Mouse (Mus musculus) lung, postnatal 0 days (tissue): ENCODE results near the gene Klhdc7a. TPM values are rescaled to one million over a fixed set of nuclear protein-coding genes. Genes with fewer than 3 reads are reported as not detected.
"Not testable (repeated sequence)": the region's sequence is repeated elsewhere in the genome, so short reads cannot be mapped to it uniquely, and the experiment has no call there.

Experiments used
- ATAC-seq: fragments of 200-750 bp; cut with Nextera tagmentation; 2 replicates; pipeline ENCODE4 v1.8.0; 2017; ENCODE audit warnings: moderate library complexity
- DNase-seq: peaks from one replicate; pipeline ENCODE4 v3.0.0-alpha.2; 2016; ENCODE audit warnings: low spot score
- H3K27ac ChIP-seq: fragments of 300-500 bp; sonication (generic); 2 replicates; pipeline ENCODE4 v1.5.1; 2014; ENCODE audit warnings: antibody characterized with exemption, mild to moderate bottlenecking, low read length, mixed read lengths
- H3K27me3 ChIP-seq: fragments of 300-500 bp; sonication (generic); replicated peaks from 2 replicates; pipeline ENCODE4 v1.6.1; 2014; ENCODE audit warnings: low read length, mixed read lengths; ENCODE audit not compliant: insufficient read depth
- H3K36me3 ChIP-seq: fragments of 300-500 bp; sonication (generic); 2 replicates; pipeline ENCODE4 v1.6.1; 2014; ENCODE audit warnings: low read length, mixed read lengths; ENCODE audit not compliant: insufficient read depth
- H3K4me1 ChIP-seq: fragments of 300-500 bp; sonication (generic); 2 replicates; pipeline ENCODE4 v1.6.1; 2014; ENCODE audit warnings: antibody characterized with exemption, low read depth, low read length, mixed read lengths; ENCODE audit not compliant: insufficient read depth
- H3K4me2 ChIP-seq: fragments of 300-500 bp; sonication (generic); replicated peaks from 2 replicates; pipeline ENCODE4 v1.6.1; 2014; ENCODE audit warnings: low read depth, mild to moderate bottlenecking, low read length, moderate library complexity, mixed read lengths
- H3K4me3 ChIP-seq: fragments of 300-500 bp; sonication (generic); 2 replicates; pipeline ENCODE4 v1.5.1; 2014; ENCODE audit warnings: low read depth, low read length
- H3K9ac ChIP-seq: fragments of 300-500 bp; sonication (generic); replicated peaks from 2 replicates; pipeline ENCODE4 v1.6.1; 2014; ENCODE audit warnings: low read depth, mild to moderate bottlenecking
- H3K9me3 ChIP-seq: fragments of 300-500 bp; sonication (generic); 2 replicates; pipeline ENCODE4 v1.6.1; 2016; ENCODE audit warnings: low read length, mixed read lengths
- CTCF ChIP-seq: IDR thresholded peaks from 2 replicates; pipeline ENCODE4 v1.5.1; 2016; ENCODE audit warnings: antibody characterized with exemption, mild to moderate bottlenecking
- EP300 ChIP-seq: IDR thresholded peaks from 2 replicates; pipeline ENCODE4 v1.6.1; 2016; ENCODE audit warnings: antibody characterized with exemption, mild to moderate bottlenecking, control low read depth
- WGBS: fragments of 180-500 bp; shearing (Covaris S2); extraction: QIAGEN DNeasy Blood & Tissue Kit; methylation state at CpG from one replicate; pipeline ENCODE4 v1.1.7; 2014; 5-methylcytosine and 5-hydroxymethylcytosine counted together
- polyA plus RNA-seq: library from polyadenylated mRNA; unstranded; fragments of >200 nt; fragmentation: Nextera tagmentation; extraction: Ambion mirVana; gene quantifications from 2 replicates; pipeline ENCODE4 v1.2.1, GENCODE M21; 2015

Gene Klhdc7a
- polyA plus RNA-seq, 1 experiment from 2014 or later: 1.2 TPM

DNA sequence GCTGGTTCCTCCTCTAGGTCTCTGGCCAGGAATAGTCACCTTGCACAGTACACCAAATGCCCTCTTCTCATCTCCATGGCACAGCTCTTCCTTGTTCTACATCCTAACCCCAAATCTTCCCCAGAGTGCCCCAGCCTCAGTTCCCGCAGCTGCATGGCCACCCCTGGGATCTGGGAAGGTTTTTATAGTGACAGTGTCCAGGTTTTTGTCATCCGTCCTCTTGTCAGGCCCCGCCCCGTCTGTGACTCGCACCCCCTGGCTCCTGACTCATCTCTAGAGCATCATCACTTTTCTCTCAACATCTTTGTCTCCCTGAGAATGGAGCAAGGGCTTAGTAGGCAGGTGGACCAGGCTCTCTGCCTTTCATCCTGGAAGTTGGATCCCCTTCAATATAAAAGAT lies 3.9 kb downstream of the Klhdc7a start:
- ATAC-seq (no peak), DNase-seq (no peak)
- Histone ChIP-seq H3K9me3 (no peaks in the 10 kb centered on the region), H3K4me1 (peaks cover 9% of the 10 kb centered on the region), H3K9ac (no peak overlapping the region), H3K36me3 (no peaks in the 10 kb centered on the region), H3K27ac (no peak overlapping the region), H3K27me3 (no peaks in the 10 kb centered on the region), H3K4me3 (no peak overlapping the region), H3K4me2 (no peak overlapping the region)
- TF ChIP-seq EP300: no peak
- WGBS: 83% methylated on average over 5 of the region's 5 CpGs

DNA sequence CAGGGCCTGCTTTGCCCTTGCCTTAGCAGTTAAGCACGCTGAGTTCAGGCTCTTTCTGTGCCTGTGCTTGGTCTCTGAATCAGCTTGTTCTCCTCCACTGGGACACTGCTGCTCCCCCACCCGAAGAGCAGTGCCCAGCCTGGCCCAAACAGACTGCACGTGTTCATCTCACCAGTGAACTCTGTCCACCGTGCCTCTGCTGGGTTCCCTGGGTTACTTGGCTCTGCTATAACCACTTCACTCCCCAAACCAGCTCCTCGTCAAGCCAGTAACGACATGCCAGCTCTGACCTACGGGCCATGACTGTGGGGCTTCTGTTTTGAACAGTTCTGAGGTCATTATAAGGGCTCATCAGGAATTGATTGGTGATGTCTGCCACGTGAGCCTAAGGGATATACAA lies 4.8 kb downstream of the Klhdc7a start:
- Histone ChIP-seq H3K9ac (no peak overlapping the region), H3K27me3 (no peaks in the 10 kb centered on the region), H3K36me3 (no peaks in the 10 kb centered on the region), H3K4me1 (peaks cover 9% of the 10 kb centered on the region), H3K4me3 (no peak overlapping the region), H3K27ac (no peak overlapping the region), H3K9me3 (no peaks in the 10 kb centered on the region), H3K4me2 (no peak overlapping the region)
- DNase-seq (no peak), ATAC-seq (no peak)
- WGBS: 50% methylated on average over 8 of the region's 8 CpGs
- no peak for TF ChIP-seq CTCF
- TF ChIP-seq EP300: no peak

DNA sequence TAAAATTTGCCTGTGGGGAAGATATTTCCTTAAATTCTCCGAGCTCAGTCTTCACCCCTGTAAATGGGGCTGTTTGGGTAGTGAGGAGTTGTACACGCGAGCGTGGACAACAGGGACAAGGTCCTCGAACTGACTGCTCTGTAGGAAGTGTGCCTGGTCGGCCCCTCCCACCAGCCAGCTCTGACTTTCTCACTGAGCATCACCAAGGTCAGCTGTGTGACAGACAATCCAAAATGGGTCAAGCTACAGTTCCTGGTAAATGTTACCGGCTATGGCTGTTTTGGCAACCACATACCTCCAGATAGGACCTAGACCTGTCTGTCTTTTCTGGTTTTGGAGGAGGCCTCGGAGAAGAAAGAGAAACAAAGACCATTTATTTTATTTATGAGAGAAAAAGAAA lies 6.0 kb downstream of the Klhdc7a start:
- no peak for DNase-seq
- H3K4me1 ChIP-seq: no peaks in the 10 kb centered on the region
- H3K9ac ChIP-seq: no peak overlapping the region
- no peaks in the 10 kb centered on the region for H3K27me3 ChIP-seq
- no peaks in the 10 kb centered on the region for H3K9me3 ChIP-seq
- 87% methylated on average over 8 of the region's 8 CpGs for WGBS
- H3K36me3 ChIP-seq: no peaks in the 10 kb centered on the region
- H3K4me2 ChIP-seq: no peak overlapping the region
- no peak overlapping the region for H3K4me3 ChIP-seq
- no peak for ATAC-seq
- H3K27ac ChIP-seq: no peak overlapping the region
- no peak for TF ChIP-seq CTCF
- TF ChIP-seq EP300: no peak

DNA sequence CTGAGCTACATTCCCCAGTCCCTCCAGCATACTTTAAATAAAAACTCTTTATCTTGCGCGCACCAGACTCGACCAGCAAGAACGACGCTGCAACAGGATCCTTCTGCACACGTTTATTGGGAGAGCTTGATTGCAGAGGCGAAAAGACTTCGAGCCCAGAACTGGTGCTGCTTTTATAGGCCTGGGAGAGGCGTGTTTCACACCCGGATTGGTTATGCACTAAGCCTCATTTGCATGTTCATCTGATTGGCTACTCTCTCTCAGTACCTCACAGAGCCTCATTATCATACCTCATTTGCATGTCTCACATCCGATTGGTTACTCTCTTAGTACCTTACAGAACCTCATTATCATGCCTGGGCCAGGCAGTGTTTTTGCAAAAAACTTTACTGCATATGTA lies 6.5 kb downstream of the Klhdc7a start:
- not testable (repeated sequence) for DNase-seq, H3K4me1 ChIP-seq, H3K9ac ChIP-seq, H3K36me3 ChIP-seq, H3K27me3 ChIP-seq, ATAC-seq, H3K4me2 ChIP-seq, H3K9me3 ChIP-seq, H3K27ac ChIP-seq, H3K4me3 ChIP-seq
- 85% methylated on average over 11 of the region's 11 CpGs for WGBS

DNA sequence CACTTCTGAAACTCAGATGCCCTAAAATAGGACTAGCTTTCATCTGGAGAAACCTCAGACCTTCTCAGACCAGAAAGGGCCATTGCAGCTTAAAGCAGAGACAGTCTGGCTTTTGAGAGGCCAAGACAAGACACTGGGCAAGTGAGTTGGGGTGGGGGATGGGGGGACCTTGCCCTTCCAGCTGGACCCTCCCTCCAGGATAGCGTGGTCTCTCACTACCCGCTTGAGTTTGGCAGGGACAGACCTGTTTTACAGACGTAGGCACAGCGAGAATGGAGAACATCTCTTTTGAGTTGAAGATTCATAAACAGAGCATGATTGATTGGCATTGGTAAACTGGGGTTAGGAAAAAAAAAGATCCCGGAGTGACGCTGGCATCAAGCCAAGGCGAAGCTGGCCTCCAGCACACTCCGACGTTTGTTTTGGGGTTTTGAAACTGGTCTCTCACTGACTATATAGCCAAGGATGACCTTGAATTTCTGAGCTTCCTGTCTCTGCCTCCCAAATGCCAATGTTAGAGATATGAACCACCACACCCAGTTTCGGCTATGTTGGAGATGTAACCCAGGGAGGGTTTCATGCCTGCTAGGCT lies 7.0 kb downstream of the Klhdc7a start:
- TF ChIP-seq EP300 (no peak), CTCF (no peak)
- WGBS: 50% methylated on average over 10 of the region's 10 CpGs
- no peak for ATAC-seq

DNA sequence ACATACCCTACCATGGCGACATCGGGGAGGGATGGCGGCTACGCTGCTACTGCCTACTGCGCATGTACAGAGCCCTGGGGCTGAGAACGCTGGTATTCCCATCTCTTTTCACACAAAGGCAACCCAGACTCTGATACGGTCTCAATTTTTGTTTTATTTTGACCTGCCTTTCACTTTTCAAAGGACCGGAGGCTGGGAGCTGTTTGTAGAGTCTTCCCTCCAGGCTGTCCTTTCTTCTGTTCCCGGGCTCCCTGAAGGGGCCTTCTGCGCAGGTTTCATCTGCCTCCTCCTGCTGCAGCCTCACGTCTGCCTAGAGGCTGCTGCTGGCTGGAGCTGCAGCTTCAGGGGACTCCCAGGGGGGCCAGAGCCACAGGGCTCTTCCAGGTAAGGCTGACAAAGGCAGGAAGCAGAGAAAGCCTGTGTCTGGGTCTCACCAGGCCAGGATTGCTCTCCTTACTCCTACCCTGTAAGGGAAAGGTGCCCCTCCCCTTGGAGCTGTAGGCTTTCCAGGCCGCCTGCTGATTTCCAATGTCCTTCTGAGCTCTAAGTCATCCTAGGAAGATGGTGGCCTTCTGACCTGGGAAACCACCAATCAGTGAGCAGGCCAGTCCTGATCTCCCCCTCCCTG lies 7.6 kb downstream of the Klhdc7a start:
- H3K27me3 ChIP-seq: no peaks in the 10 kb centered on the region
- no peaks in the 10 kb centered on the region for H3K4me1 ChIP-seq
- H3K27ac ChIP-seq: no peak overlapping the region
- H3K36me3 ChIP-seq: no peaks in the 10 kb centered on the region
- no peak overlapping the region for H3K4me3 ChIP-seq
- no peaks in the 10 kb centered on the region for H3K9me3 ChIP-seq
- H3K9ac ChIP-seq: no peak overlapping the region
- TF ChIP-seq CTCF (no peak), EP300 (no peak)
- no peak overlapping the region for H3K4me2 ChIP-seq
- no peak for DNase-seq
- no peak for ATAC-seq
- WGBS: 77% methylated on average over 12 of the region's 12 CpGs

More for the DNA sequence above, 7.0 kb downstream of the Klhdc7a start:
- H3K4me2 ChIP-seq: no peak overlapping the region
- H3K9me3 ChIP-seq: no peaks in the 10 kb centered on the region
- no peaks in the 10 kb centered on the region for H3K27me3 ChIP-seq
- no peak overlapping the region for H3K4me3 ChIP-seq
- H3K36me3 ChIP-seq: no peaks in the 10 kb centered on the region
- DNase-seq: no peak
- H3K4me1 ChIP-seq: no peaks in the 10 kb centered on the region
- no peak overlapping the region for H3K27ac ChIP-seq
- H3K9ac ChIP-seq: no peak overlapping the region

DNA sequence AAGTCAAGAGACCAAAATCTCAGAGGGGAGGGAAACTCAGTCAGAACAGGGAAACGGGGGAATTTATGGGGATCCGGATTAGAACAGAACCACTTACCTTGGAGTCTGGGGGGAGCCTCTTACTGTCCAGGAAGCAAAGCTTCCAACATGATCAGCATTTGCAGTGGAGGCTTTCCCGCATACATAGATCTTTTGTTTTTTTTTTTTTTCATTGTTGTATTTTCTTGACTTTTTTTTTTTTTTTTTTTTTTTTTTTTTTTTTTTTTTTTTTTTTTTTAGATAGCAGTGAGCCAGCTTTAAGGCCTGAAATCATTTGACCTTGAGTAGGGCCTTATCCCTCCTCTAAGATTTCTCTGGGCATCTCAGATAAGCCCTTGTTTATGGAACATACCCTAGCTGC lies 8.6 kb downstream of the Klhdc7a start:
- Histone ChIP-seq H3K9me3 (no peaks in the 10 kb centered on the region), H3K27me3 (no peaks in the 10 kb centered on the region), H3K36me3 (no peaks in the 10 kb centered on the region), H3K4me2 (no peak overlapping the region), H3K4me3 (no peak overlapping the region), H3K27ac (no peak overlapping the region), H3K4me1 (no peaks in the 10 kb centered on the region), H3K9ac (no peak overlapping the region)
- no peak for ATAC-seq
- 89% methylated on average over 3 of the region's 3 CpGs for WGBS
- no peak for TF ChIP-seq CTCF
- TF ChIP-seq EP300: no peak
- no peak for DNase-seq
